Mouse (Mus musculus) cerebellum, adult 2 months (tissue): Measurements from ENCODE around the gene Shb. TPM values are rescaled to one million over a fixed set of nuclear protein-coding genes. Genes with fewer than 3 reads are reported as not detected.

ENCODE experiments used
- DNase-seq, 2 experiments: peaks; one replicate each; pipeline ENCODE4 v3.0.0; 2021
- H3K27ac ChIP-seq: fragments of 200-500 bp; 2 replicates; pipeline ENCODE4 v1.5.1; 2012; ENCODE audit warnings: low read length, control low read depth, inconsistent platforms; ENCODE audit not compliant: insufficient read depth
- H3K27me3 ChIP-seq: fragments of 200-500 bp; 2 replicates; pipeline ENCODE4 v1.6.1; 2012; ENCODE audit warnings: inconsistent platforms, mild to moderate bottlenecking, low read length, moderate library complexity; ENCODE audit not compliant: control insufficient read depth, insufficient read depth
- H3K4me1 ChIP-seq: fragments of 200-500 bp; 2 replicates; pipeline ENCODE4 v1.6.1; 2011; ENCODE audit warnings: low read length; ENCODE audit not compliant: control insufficient read depth, insufficient read depth
- H3K4me3 ChIP-seq: fragments of 200-500 bp; replicated peaks from 2 replicates; pipeline ENCODE3; 2011; ENCODE audit warnings: mild to moderate bottlenecking, low read depth, low read length, control low read depth; ENCODE audit not compliant: insufficient read depth
- CTCF ChIP-seq: fragments of 200-500 bp; IDR thresholded peaks from 2 replicates; pipeline ENCODE4 v1.5.1; 2011; ENCODE audit warnings: low read depth, mild to moderate bottlenecking, control low read depth, low read length, moderate library complexity, borderline replicate concordance; ENCODE audit not compliant: insufficient read depth
- POLR2A ChIP-seq: fragments of 200-500 bp; IDR thresholded peaks from 2 replicates; pipeline ENCODE4 v1.6.1; 2011; ENCODE audit warnings: low read length, control low read depth, borderline replicate concordance; ENCODE audit not compliant: insufficient read depth
- WGBS: fragments of 180-500 bp; shearing (Covaris S2); methylation state at CpG from one replicate; pipeline ENCODE4 v1.1.7; 2018; 5-methylcytosine and 5-hydroxymethylcytosine counted together
- polyA plus RNA-seq: library from polyadenylated mRNA; depleted of rRNA; stranded (reverse); fragments of >200 nt; gene quantifications from 2 replicates; pipeline ENCODE4 v1.2.3, GENCODE M21; 2012

The Shb gene
- polyA plus RNA-seq, 1 experiment, result 8.3 TPM

DNA sequence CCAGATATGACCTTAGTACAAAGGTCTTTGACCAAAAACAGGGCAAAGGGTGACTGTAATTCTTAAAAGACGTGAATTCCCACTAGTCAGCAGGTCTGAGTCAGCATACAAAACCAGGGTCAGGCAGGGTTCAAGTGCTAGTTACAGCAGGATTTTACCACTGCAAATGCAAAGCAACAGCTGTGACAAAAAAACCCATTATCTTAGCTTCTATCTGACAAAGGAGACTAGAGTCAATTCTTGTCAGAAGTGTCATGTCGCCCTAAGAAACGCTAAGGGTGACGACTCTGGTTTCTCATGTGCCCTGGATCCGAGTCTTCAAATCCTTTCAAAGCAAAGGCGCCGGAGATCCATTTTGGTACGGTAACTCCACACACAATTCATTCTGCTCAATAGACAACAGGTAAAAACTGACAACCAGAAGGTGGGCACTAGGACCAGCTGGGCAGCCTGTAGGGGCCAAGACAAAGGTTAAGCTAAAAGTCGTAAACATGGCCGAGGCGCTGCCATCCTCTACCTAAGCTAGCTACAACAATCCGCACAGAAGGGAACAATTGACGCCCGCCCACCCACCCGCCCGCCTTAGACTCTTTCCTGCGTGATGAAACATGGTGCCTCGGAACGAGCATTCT, 124.5 kb downstream of the Shb start:
- WGBS, result under 1% methylated on average over 19 of the region's 19 CpGs
- peak in 1 of 2 experiments; percentile 58 for DNase-seq
- H3K4me1 ChIP-seq, result peaks cover 5% of the 10 kb centered on the region
- peak overlapping the region; percentile 92 for H3K4me3 ChIP-seq
- no peaks in the 10 kb centered on the region for H3K27me3 ChIP-seq
- peak overlapping the region; percentile 86; the same call in 1 of the 2 replicates for H3K27ac ChIP-seq
- TF ChIP-seq POLR2A (no peak), CTCF (no peak)

- Histone ChIP-seq H3K27ac (no peak overlapping the region), H3K4me3 (peak overlapping the region; percentile 92), H3K4me1 (peaks cover 5% of the 10 kb centered on the region), H3K27me3 (no peaks in the 10 kb centered on the region)
- no peak for TF ChIP-seq POLR2A
- TF ChIP-seq CTCF, result no peak
- 38% methylated on average over 5 of the region's 5 CpGs for WGBS
- no peak for DNase-seq
Observed at GRCm38 (mm10) chr4:45407001-45407702, 125.1 kb downstream of the Shb start.

DNA sequence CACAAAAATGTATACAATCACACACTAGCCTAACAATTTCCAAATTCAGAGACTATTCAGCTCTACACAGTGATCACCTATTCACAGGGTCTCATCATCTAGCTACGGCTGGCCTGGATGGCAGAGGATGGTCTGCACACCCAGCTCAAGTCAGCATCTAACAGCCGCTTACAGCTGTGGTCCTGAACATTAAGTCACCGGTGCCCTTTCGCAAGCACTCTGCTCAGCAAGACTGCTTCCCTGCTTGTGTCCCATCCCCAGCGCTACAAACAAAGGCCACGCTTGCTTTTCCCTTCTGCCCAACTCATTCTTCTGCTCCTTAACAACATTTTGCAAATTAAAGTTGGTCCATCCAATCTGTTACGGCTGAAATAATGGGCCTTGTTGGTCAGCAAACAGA, 125.9 kb downstream of the Shb start:
- WGBS, result 70% methylated on average over 7 of the region's 7 CpGs
- H3K4me3 ChIP-seq, result peak overlapping the region; percentile 16
- TF ChIP-seq POLR2A (no peak), CTCF (no peak)

DNA sequence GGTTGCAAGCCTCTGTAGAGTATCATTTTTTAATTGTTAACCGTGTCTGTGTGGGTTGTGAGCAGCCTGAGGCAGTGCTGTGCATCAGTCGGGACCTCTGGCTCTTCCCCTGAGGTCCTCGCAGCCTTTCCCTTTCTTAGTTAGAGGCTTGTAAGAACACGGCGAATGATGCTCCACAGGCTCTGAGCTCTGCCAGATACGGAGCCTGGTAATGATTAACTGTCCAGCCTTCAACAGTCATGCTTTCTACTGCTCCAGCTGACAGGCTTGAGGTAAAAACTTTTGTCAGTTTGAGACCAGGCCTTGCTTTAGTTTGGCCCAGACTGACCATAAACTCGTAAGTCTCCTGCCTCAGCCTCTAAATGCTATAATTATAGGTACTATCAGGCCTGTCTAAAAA, 127.0 kb downstream of the Shb start:
- no peak overlapping the region for H3K27ac ChIP-seq
- WGBS, result 72% methylated on average over 7 of the region's 7 CpGs
- H3K27me3 ChIP-seq, result no peaks in the 10 kb centered on the region
- peaks cover 5% of the 10 kb centered on the region for H3K4me1 ChIP-seq
- no peak for DNase-seq
- no peak for TF ChIP-seq CTCF
- TF ChIP-seq POLR2A, result no peak
- no peak overlapping the region for H3K4me3 ChIP-seq

More for the DNA sequence above, 125.9 kb downstream of the Shb start:
- no peak for DNase-seq
- peaks cover 5% of the 10 kb centered on the region for H3K4me1 ChIP-seq
- H3K27me3 ChIP-seq, result no peaks in the 10 kb centered on the region
- no peak overlapping the region for H3K27ac ChIP-seq

DNA sequence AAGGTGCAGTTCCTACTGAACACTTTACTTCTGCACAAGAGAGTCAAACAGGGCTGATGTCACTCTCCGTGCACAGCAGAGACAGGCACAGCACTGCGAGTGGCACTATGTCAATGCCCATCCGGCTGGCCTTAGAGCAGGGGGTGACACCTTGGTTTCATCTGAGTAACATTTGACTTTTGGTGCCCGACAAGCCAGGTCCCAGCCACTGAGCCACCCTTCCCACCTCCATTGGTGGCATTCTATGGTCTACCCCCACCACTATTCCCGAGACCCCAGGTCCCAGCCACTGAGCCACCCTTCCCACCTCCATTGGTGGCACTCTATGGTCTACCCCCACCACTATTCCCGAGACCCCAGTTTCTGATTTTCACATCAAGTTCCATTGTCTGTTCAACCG, 128.2 kb downstream of the Shb start:
- no peak for TF ChIP-seq POLR2A
- WGBS, result 91% methylated on average over 7 of the region's 7 CpGs

GRCm38 (mm10) chr4:45403499-45403878, 128.8 kb downstream of the Shb start:
- no peak for DNase-seq
- no peak overlapping the region for H3K27ac ChIP-seq
- WGBS, result 89% methylated on average over 7 of the region's 7 CpGs
- peaks cover 5% of the 10 kb centered on the region for H3K4me1 ChIP-seq
- no peak for TF ChIP-seq CTCF
- no peak for TF ChIP-seq POLR2A
- no peaks in the 10 kb centered on the region for H3K27me3 ChIP-seq
- no peak overlapping the region for H3K4me3 ChIP-seq

More for the DNA sequence above, 128.2 kb downstream of the Shb start:
- Histone ChIP-seq H3K27ac (no peak overlapping the region), H3K4me1 (peaks cover 5% of the 10 kb centered on the region), H3K27me3 (no peaks in the 10 kb centered on the region), H3K4me3 (no peak overlapping the region)
- no peak for DNase-seq

DNA sequence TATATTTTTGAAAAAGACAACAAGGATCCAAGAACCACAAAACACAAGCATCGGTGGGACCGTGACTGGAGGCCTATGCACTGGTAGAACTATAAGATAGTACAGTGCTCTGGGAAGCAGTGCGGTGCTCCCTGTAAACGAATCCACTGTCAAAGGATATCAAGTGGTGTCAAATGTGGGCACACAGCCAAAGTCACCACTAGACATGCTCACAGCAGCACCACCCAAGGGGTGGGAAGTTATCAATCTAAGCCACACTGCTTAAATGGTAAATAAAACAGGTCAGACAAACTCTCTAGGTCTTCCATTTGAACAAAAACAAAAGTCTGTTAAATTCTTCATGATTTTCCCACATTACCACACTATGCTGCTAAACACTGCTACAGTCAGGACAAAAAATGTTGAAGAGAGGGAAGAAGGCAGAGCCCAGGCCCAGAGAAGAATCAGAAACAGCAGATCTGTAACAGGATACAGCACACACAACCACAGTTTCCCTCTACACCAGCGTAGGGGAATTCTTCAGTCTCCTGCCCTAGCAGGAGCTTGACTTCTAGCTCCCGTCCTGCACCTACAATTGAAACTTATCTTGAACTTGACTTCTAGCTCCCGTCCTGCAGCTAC, 129.3 kb downstream of the Shb start:
- Histone ChIP-seq H3K27ac (no peak overlapping the region), H3K4me3 (no peak overlapping the region), H3K4me1 (peaks cover 5% of the 10 kb centered on the region), H3K27me3 (no peaks in the 10 kb centered on the region)
- WGBS, result 68% methylated on average over 7 of the region's 7 CpGs
- no peak for TF ChIP-seq POLR2A
- DNase-seq, result no peak

DNA sequence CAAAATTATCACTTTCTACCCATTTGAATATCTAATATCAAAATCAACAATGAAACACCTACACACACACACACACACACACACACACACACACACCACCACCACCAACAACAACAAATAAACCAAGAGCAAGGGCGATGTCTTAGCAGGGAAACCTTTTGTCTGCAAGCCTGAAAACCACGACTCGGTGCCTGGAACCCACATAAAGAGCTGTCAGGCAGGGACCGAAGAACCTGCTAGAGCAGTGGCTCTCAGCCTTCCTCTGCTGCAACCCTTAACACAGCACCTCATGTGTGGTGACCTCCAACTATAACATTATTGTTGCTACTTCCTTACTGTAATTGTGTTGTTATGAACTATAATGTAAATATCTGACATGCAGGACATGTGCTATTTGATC, 130.0 kb downstream of the Shb start:
- DNase-seq, result no peak

More for the DNA sequence above, 130.0 kb downstream of the Shb start:
- TF ChIP-seq CTCF (no peak), POLR2A (no peak)
- 90% methylated on average over 4 of the region's 4 CpGs for WGBS
- peaks cover 5% of the 10 kb centered on the region for H3K4me1 ChIP-seq
- no peak overlapping the region for H3K4me3 ChIP-seq
- H3K27ac ChIP-seq, result no peak overlapping the region
- H3K27me3 ChIP-seq, result no peaks in the 10 kb centered on the region
